Mouse (Mus musculus): ENCODE measurements around the gene Wfdc17. TPM values are rescaled to one million over a fixed set of nuclear protein-coding genes. Genes with fewer than 3 reads are reported as not detected.

The Wfdc17 gene
- total RNA-seq (2021), result 1 to 10 TPM; 1.5 to 2.4 TPM
- long read RNA-seq, experiment 1, partial matches to known transcripts, result 0 of 2 reads
- long read RNA-seq, experiment 1, other reads (novel, unspliced or antisense), result 0 of 2 reads
- long read RNA-seq, experiment 2, partial matches to known transcripts, result 0 of 2 reads
- long read RNA-seq, experiment 2, other reads (novel, unspliced or antisense), result 0 of 2 reads

- DNase-seq, result no peak
Observed at GRCm38 (mm10) chr11:83703705-83704104, at the start of gene Wfdc17. Gene Wfdc17 (plus strand): TSS chr11:83703991.

- no peak for DNase-seq
Observed at GRCm38 (mm10) chr11:83654606-83655005, 49.2 kb upstream of the Wfdc17 start.

- no peak for DNase-seq
Observed at GRCm38 (mm10) chr11:83657508-83657907, 46.3 kb upstream of the Wfdc17 start.

- DNase-seq, result no peak
Observed at GRCm38 (mm10) chr11:83658797-83659196, 45.0 kb upstream of the Wfdc17 start.

- no peak for DNase-seq
Observed at GRCm38 (mm10) chr11:83662204-83662603, 41.6 kb upstream of the Wfdc17 start, which contains the start of gene Ccl4. Gene Ccl4 (plus strand): TSS chr11:83662584.

GRCm38 (mm10) chr11:83663532-83663931 is 40.3 kb upstream of the Wfdc17 start:
- no peak for DNase-seq

- peak; percentile 36 for DNase-seq
Observed at GRCm38 (mm10) chr11:83671743-83672142, 32.0 kb upstream of the Wfdc17 start.

GRCm38 (mm10) chr11:83675665-83676064 is 28.1 kb upstream of the Wfdc17 start:
- no peak for DNase-seq

- no peak for DNase-seq
Observed at GRCm38 (mm10) chr11:83689918-83690317, 13.9 kb upstream of the Wfdc17 start.

GRCm38 (mm10) chr11:83692008-83692407 is 11.8 kb upstream of the Wfdc17 start:
- DNase-seq, result no peak

- no peak for DNase-seq
Observed at GRCm38 (mm10) chr11:83708715-83709114, 4.9 kb downstream of the Wfdc17 start, which contains the start of gene Wfdc18. Gene Wfdc18 (plus strand): TSS chr11:83709015.

GRCm38 (mm10) chr11:83709683-83710082 is 5.9 kb downstream of the Wfdc17 start:
- DNase-seq, result no peak

GRCm38 (mm10) chr11:83712671-83713070 is 8.9 kb downstream of the Wfdc17 start:
- no peak for DNase-seq

GRCm38 (mm10) chr11:83713925-83714324 is 10.1 kb downstream of the Wfdc17 start:
- no peak for DNase-seq

- DNase-seq, result peak; percentile 59
Observed at GRCm38 (mm10) chr11:83717042-83717665, 13.4 kb downstream of the Wfdc17 start.

- no peak for DNase-seq
Observed at GRCm38 (mm10) chr11:83720766-83721165, 17.0 kb downstream of the Wfdc17 start.

- DNase-seq, result no peak
Observed at GRCm38 (mm10) chr11:83728757-83729432, 25.1 kb downstream of the Wfdc17 start.

- DNase-seq, result no peak
Observed at GRCm38 (mm10) chr11:83731116-83731515, 27.3 kb downstream of the Wfdc17 start.

GRCm38 (mm10) chr11:83733071-83733640 is 29.4 kb downstream of the Wfdc17 start:
- DNase-seq, result no peak

GRCm38 (mm10) chr11:83734215-83734614 is 30.4 kb downstream of the Wfdc17 start:
- DNase-seq, result no peak

GRCm38 (mm10) chr11:83735881-83736280 is 32.1 kb downstream of the Wfdc17 start:
- DNase-seq, result no peak

- no peak for DNase-seq
Observed at GRCm38 (mm10) chr11:83737109-83737558, 33.3 kb downstream of the Wfdc17 start.

GRCm38 (mm10) chr11:83739241-83739640 is 35.5 kb downstream of the Wfdc17 start:
- DNase-seq, result peak; percentile 85
